ENCODE assay signal across 8 mouse cellular contexts in genomic region chr3:129590548-129591226, GRCm38 (mm10). TPM values are rescaled to one million over a fixed set of nuclear protein-coding genes. Genes with fewer than 3 reads are reported as not detected.
DNase-seq lines count a peak whose midpoint lies in the region; ATAC-seq and TF ChIP-seq lines count a peak whose summit lies in the region.

No protein-coding gene starts in this region.

- no peak overlapping the region for H3K9ac ChIP-seq in heart, embryonic 15.5 days
- H3K9ac ChIP-seq in lung, embryonic 16.5 days (ENCODE audit: low read length), result no peak overlapping the region

- WGBS in heart, embryonic 15.5 days, result 62% methylated on average over 17 of the region's 17 CpGs
- WGBS in lung, embryonic 16.5 days, result 62% methylated on average over 17 of the region's 17 CpGs
- WGBS in small intestine, adult 2 months, result 87% methylated on average over 17 of the region's 17 CpGs

- peak; percentile 34 to 50 for DNase-seq in cerebellum, adult 18-20 months
- DNase-seq in cerebellum, adult 11 months, result no peak
- DNase-seq in brain, embryonic 18.5 days (ENCODE audit: low read depth, low spot score), result peak; percentile 42
- DNase-seq in gastrocnemius, postnatal 10 days, result no peak
- no peak for DNase-seq in embryo, embryonic 10 days (ENCODE audit: low spot score)

- no peak for TF ChIP-seq CTCF in small intestine, adult 2 months (IDR thresholded peaks at IDR 0.05; ENCODE audit: extremely low read depth, insufficient read length, insufficient replicate concordance, low read depth, low read length)

- TF ChIP-seq POLR2A in small intestine, adult 2 months (IDR thresholded peaks at IDR 0.05; ENCODE audit: low read depth, low read length), result no peak

- no peaks in the 10 kb centered on the region for H3K27me3 ChIP-seq in heart, embryonic 15.5 days
- H3K27me3 ChIP-seq in lung, embryonic 16.5 days (ENCODE audit: control insufficient read depth, insufficient read depth, low read depth, low read length), result no peaks in the 10 kb centered on the region
- no peaks in the 10 kb centered on the region for H3K27me3 ChIP-seq in small intestine, adult 2 months (ENCODE audit: control insufficient read depth, insufficient read depth, low read length)

- H3K9me3 ChIP-seq in heart, embryonic 15.5 days (replicated peaks), result no peaks in the 10 kb centered on the region
- H3K9me3 ChIP-seq in lung, embryonic 16.5 days (ENCODE audit: control insufficient read depth, low read length), result no peaks in the 10 kb centered on the region

- peak; percentile 71 for ATAC-seq in heart, embryonic 15.5 days (replicated peaks; ENCODE audit: insufficient number of reproducible peaks, insufficient read depth, low FRiP score, low read depth)
- ATAC-seq in lung, embryonic 16.5 days (ENCODE audit: low read depth), result no peak

- H3K27ac ChIP-seq in heart, embryonic 15.5 days, result peak overlapping the region; percentile 88
- H3K27ac ChIP-seq in lung, embryonic 16.5 days (ENCODE audit: low read length), result no peak overlapping the region
- peak overlapping the region; percentile 51; the same call in 1 of the 2 replicates for H3K27ac ChIP-seq in small intestine, adult 2 months (ENCODE audit: insufficient read depth, low read depth, low read length)

- peak overlapping the region; percentile 25 for H3K4me3 ChIP-seq in heart, embryonic 15.5 days
- no peak overlapping the region for H3K4me3 ChIP-seq in lung, embryonic 16.5 days (ENCODE audit: low read length)
- no peak overlapping the region for H3K4me3 ChIP-seq in small intestine, adult 2 months (ENCODE audit: low read depth, low read length)

- peak overlapping the region; percentile 55 for H3K4me2 ChIP-seq in heart, embryonic 15.5 days
- H3K4me2 ChIP-seq in lung, embryonic 16.5 days (ENCODE audit: low read depth, low read length), result peak overlapping the region; percentile 4; the same call in 1 of the 2 replicates

- H3K4me1 ChIP-seq in heart, embryonic 15.5 days (replicated peaks), result peaks cover 30% of the 10 kb centered on the region
- H3K4me1 ChIP-seq in lung, embryonic 16.5 days (replicated peaks; ENCODE audit: control insufficient read depth, insufficient read depth, low read length), result no peaks in the 10 kb centered on the region
- peaks cover 29% of the 10 kb centered on the region; the same call in 1 of the 2 replicates for H3K4me1 ChIP-seq in small intestine, adult 2 months (ENCODE audit: control insufficient read depth, insufficient read depth, insufficient read length, low read length)

- no peaks in the 10 kb centered on the region for H3K36me3 ChIP-seq in heart, embryonic 15.5 days
- H3K36me3 ChIP-seq in lung, embryonic 16.5 days (ENCODE audit: control insufficient read depth, insufficient read depth, low read length), result no peaks in the 10 kb centered on the region
- H3K36me3 ChIP-seq in small intestine, adult 2 months (ENCODE audit: control insufficient read depth, insufficient read depth, low read length), result peaks cover 4% of the 10 kb centered on the region; the same call in 1 of the 2 replicates

RNA-seq across cellular contexts. Expression of gene Elovl6, which starts 58.5 kb away (rescaled TPM):
- polyA plus RNA-seq in heart, embryonic 15.5 days (2015; fragmentation: Nextera tagmentation; extraction: Ambion mirVana), result 6.4 and 10.5 TPM in 2 replicates
- polyA plus RNA-seq in lung, embryonic 16.5 days (2015; fragmentation: Nextera tagmentation; extraction: Ambion mirVana), result 8.1 and 12.3 TPM in 2 replicates
- 25.3 and 56.2 TPM in 2 replicates for polyA plus RNA-seq in small intestine, adult 2 months (2012; rRNA removed)
- 1 to 10 TPM; 7.2 to 7.6 TPM for total RNA-seq in gastrocnemius, postnatal 10 days (2021)

Comparison
In these comparisons a context has a peak if more than half of its experiments do, and no peak if none do; other contexts are left out.
1. DNase-seq: peak in cerebellum, adult 18-20 months (2 of 2) and brain, embryonic 18.5 days (single experiment); none in cerebellum, adult 11 months (single experiment), gastrocnemius, postnatal 10 days (single experiment) and embryo, embryonic 10 days (single experiment).